Mouse (Mus musculus) regulatory T cell (primary cell): Measurements from ENCODE around the gene Anp32e.
"Not testable (repeated sequence)": the region's sequence is repeated elsewhere in the genome, so short reads cannot be mapped to it uniquely, and the experiment has no call there.

ENCODE experiments used
- in situ Hi-C: fragments of 300-600 bp; cut with MboI, MseI; formaldehyde crosslinking; loops from one replicate; pipeline ENCODE4 v1.15.1; 2025; ENCODE audit warnings: high pct_unique_total_duplicates

Gene Anp32e

DNA sequence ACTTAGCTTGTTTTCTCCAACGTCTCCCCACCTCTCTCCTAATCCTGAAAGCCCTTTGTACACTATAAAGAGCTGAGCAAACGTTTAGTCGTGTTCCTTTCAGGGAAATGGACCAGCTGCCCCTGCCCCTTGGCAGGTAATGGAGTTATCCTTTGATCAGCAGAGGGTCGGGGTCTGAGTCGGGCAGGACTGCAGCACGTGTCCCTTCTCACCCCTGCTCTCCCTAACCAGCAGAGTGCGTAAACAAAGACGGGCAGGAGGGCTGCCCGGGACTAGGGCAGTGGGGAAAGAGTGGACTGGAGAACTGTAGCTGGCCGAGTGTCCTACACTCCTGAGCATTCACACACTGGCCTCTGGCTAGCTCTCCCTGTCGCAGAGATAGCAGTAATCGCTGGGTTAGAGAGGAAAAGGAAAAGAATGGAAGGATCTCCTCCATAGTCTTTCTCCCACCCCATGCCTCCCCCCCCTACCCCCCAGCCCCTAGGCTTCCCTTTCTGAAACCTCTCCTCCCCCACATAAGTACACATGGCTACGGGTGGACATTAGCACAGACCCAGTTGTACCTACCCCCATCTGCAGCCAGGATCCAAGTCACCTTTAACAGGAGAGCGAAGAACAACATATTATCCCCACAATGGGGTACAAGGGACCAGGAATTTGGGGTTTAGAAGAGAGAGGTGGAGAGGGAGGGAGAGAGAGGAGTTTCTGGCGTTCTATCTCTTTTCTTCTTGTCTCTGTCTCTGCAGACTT lies 25.1 kb upstream of the Anp32e start:
- in situ Hi-C loops = loop anchor here (5.0 kb wide), 1 partner anchor 37 kb away; no protein-coding TSS in a partner anchor

DNA sequence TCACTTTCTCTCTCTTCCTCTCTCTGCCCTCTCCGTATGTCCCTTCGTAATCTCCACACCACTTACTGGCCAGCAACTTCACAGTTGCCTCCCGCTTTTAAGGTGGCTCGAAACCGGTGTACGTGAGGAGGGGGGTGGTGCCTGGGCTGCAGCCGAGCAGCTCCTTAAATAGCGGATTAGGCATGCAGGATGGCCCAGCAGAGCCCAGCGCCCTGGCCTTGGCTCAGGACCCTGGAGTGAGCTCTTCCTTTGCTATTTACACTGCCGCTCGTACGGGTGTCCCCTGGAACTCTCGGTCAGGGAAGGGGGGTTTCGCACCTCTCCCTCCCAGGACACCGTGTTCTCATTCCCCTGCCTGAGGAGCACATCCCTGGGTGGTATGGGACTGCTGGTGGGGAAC lies 24.5 kb upstream of the Anp32e start, which contains the start of gene Car14:
Gene Car14 (minus strand): TSS at position 124 of the 400 bp plus-strand sequence.
- in situ Hi-C loops = loop anchor here (5.0 kb wide), 1 partner anchor 37 kb away; no protein-coding TSS in a partner anchor

DNA sequence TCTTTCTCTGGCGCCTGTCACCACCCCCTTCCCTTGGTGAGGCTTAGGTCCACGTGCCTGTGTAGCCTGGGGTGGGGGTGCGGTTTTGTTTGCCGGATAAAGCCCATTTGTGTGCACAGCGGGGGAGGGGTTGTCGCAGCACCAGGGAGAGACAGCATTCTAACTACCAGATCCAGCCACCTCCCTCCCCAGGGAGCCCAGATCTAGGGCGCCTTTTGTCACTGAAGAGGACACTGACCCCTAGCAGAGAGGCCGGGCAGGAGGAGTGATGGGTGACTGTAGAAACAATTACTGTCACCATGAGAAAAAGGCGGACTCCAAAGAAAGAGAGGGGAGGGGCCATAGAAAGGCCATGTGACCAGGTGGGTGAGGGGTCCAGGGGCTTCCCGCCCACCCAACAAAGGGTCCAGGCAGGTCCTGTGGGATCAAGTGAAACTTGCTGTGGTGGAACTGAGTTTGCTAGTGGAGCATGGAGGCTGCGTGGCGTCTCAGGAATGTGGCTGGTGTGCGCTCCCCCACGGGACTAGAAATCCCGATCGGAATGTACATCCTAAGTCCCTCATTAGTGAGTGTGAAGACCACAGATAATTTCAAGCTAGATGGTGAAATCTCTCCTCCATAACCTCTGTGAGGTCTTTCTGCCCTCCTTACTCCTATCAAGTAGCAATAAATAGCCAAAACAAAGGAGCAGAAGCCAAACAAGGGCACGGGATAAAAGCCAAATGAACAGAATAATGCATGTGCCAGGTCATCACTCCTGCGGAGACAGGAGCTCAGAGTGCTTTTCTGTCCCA lies 23.7 kb upstream of the Anp32e start:
- in situ Hi-C loops = no loop called here

DNA sequence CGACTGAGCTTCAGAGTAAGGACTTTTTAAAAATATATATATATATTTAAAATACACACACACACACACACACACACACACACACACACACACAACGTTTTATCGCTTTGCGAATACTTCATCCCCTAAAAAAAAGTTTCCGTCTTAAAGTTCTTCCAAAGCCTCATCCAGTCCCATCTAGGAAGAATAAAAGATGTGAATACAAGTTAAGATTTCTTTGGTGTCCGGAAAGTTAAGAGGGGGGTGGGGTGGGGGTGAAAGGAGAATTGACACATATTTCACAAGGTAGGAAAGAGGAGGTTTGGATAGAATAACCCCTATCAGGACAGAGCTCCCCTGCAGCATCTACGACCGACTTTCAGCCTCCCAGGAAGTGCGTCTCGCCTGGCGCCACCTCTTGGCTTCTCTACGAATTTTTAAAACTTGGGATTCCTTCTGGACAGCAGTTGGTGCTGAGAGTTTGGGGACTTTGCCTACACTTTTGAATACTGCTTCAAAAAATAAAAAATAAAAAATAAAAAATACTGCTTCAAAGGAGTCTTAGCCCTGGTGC lies 23.0 kb upstream of the Anp32e start:
- in situ Hi-C loops = no loop called here

DNA sequence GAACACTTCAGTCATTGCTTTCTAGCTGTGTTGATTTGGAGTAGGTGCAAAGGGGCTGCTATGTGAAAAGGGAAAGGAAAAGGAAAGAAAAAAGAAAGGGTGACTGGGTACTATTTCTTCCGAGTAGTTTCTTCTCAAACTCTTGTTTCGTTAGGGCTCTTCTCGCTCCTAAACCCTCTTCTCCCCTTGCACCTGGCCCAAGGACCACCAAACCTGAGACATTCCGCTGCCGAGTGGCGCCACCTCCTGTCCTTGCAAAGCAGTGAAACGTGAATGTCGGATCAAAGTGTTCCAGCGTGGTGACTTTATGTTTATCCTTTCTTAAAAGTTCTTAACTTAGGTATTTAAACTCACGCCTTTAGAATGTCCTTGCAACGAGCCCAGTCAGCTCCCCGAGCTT lies 22.2 kb upstream of the Anp32e start:
- in situ Hi-C loops = no loop called here

DNA sequence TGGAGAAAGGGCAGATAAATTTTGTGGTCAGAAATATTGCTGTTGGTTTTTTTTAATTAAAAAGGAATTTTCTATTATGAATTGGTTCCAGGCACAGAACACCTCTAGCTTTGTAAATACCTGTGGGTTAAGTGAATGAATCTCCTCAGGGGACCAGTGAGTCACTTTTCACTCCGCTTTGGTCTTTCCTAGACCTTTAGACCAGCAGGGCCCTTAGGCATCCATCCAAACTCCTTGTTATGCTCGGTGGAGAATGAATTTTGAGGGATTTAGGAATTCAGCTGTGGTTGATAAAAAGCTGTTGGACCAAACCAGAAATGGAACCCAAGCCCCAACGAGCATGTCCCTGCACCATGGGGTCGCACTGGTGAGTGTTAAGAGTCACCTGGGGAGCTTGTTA lies 21.4 kb upstream of the Anp32e start:
- in situ Hi-C loops = no loop called here

DNA sequence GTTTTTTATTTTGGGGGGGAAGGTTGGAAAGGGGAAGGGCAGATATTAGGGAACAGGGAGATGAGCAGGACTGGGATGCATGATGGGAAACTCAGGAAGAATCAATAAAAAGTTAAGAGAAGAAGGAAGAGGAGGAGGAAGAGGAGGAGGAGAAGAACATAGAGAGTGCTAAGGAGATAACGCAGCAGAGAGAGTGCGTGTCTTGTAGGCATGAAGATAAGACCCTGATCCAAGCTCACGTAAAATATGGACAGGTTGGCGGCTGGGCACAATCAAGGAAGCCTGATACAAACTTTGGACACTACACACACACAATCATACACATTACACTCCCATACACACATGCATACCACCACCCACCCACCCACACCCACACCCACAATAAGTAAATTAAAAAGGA lies 14.3 kb upstream of the Anp32e start:
- in situ Hi-C loops = no loop called here

DNA sequence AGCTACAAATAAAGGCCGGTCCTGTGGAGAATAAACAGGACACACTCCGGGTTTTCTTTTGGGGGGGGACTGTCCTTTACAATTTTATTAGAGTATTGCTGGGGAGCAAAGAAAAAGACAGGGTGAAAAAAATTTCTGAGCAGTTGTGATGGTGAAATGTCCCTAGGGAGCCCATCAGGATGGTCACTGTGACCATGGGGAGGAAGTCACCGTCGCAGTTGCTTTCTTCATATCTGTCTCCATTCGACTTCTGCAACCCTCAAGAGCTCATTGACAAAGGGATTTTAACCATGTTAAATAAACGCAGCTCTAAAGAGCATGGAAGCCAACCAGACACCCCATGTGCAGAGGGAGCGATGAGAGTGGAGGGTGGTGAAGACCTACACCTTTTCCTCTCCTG lies 12.3 kb upstream of the Anp32e start:
- in situ Hi-C loops = no loop called here

DNA sequence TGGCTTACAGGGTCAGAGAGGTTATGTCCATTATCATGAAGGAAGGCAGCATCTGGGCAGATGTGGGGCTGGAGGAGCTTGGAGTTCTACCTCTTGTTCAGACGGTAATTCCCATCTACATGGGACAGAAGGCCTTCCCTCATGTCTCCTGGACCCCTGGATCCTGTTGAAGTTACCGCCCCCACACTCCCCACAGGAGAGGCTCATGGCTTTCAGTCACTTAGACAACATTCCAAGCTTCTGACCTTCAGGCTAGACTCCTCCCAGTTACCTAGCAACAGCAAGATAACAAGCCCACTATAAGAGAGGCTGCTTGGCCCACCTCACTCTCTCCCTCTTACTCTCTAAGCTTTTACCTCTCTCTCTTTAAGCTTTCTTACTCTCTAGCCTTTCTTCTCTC lies 8.5 kb upstream of the Anp32e start:
- in situ Hi-C loops = not testable (repeated sequence)

DNA sequence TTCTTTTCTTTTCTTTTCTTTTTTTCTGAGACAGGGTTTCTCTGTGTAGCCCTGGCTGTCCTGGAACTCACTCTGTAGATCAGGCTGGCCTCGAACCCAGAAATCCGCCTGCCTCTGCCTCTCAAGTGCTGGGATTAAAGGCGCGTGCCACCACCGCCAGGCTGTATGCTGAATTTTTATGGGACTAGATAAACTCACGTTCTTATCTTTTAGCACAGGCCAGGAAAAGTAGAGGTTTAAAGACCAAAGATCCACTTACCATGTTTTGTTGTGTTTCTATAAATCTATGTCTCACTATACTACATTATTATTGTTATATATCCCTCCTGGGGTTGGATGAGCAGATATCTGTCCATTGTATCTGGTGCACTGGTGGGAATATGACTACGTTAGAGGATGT lies 5.6 kb upstream of the Anp32e start:
- in situ Hi-C loops = not testable (repeated sequence)

DNA sequence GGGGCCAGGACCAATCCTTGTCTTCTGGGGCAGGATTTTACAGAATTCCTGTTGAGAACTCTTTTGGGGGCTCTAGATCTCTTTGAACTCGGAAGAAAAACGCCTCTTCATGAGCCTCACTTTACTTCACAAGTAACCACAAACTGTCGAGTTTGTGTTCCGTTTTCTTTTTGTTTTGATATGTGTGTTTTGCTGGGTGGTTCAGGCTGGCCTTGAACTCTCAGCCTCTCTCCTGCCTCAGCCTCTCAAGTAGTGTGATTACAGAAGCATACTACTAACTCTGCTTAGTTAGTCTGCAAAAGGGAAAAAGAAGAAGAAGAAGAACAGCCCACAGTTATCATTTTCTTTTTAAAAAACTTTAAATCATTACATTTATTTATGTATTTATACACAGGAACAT lies 4.9 kb upstream of the Anp32e start:
- in situ Hi-C loops = no loop called here

DNA sequence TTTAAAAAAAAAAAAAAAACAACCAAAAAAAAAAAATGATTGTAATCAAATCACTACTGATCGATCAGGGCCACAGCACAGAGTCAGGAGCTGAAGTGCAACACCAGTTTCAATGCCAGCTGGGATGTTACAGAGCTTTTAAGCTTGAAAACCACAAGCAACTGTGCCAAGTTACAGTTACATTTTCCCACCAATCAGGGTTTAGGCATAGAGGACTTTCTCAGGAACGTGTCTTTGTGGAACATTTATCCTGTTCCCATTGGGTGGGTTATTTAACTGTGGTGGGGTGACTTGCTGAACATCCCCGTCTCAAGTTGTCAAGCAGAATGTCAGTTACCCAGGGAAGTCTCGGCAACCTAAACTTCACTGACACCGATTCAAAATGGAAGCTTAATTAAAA lies 4.0 kb upstream of the Anp32e start:
- in situ Hi-C loops = no loop called here

DNA sequence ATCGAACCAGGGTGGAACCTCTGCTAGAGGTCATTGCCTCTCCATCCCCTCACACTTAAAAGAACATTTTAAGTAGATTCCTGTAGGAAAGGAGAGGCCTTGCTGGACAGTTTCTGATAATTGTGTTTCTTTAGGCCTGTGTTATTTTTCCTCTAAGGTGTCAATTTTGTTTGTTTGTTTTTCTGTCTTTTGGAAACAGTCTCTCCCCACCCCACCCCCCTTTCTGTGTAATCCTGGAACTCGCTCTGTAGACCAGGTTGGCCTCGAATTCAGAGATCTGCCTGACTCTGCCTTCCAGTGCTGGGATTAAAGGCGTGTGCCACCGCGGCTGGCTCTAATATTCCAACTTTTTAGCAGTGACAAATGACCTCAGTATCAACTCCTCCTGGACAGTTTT lies 787 bp upstream of the Anp32e start:
- in situ Hi-C loops = no loop called here

DNA sequence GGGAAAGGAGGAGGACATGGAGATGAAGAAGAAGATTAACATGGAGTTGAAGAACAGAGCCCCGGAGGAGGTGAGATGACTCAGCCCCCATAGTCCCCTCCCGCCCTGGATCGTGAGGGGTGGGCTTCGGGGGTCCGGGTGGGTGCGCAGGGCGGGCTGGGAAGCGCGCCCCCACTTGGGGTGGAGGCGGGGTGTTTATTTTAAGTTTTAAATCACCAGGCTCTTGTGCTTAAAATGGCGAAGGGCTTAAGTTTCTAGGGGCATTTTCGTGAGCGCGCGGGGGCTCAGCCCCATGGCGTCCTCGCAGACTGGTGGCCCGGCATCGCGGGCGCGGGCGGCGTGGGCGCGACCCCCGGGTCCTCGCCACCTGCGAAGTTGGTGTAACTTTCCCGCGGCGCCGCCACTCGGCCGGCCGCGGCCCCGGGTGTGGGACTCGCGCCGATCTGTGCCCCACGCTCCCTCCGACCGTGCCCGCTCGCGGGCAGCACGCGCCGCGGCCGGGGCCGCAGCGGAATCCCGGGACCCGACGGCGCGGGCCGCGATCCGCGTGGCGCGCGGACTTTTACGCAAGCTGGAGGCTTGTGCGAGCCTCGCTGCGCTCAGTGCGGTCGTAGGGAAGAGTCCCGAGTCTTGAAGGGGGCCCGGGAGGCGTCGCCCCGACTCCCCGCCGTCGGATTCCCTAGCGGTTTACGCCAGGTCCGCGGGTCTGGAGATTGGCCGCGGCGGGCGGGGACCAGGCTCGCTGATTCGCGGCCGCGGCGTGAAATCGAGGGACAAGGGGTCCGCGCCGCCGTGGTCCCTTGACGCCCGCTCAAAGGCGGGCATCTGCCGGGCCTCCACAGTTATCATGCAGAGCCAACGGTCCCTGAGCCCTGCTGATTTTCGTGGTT lies 780 bp downstream of the Anp32e start:
- in situ Hi-C loops = no loop called here

DNA sequence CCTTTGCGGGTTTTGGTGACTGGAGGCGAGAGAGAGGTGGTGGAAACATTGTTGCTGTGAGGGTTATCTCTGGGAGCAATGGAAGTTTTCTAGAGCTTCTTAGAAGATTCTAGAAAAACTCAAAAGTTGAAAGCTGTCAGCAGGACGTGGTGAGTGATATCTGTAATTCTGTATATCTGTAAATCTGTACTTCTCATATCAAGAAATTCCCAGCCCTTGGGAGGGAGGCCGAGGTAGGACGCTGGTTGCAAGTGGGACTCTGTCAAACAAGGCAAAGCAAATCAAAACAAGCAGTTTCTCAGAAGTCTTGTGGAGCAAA lies 1.4 kb downstream of the Anp32e start:
- in situ Hi-C loops = no loop called here

DNA sequence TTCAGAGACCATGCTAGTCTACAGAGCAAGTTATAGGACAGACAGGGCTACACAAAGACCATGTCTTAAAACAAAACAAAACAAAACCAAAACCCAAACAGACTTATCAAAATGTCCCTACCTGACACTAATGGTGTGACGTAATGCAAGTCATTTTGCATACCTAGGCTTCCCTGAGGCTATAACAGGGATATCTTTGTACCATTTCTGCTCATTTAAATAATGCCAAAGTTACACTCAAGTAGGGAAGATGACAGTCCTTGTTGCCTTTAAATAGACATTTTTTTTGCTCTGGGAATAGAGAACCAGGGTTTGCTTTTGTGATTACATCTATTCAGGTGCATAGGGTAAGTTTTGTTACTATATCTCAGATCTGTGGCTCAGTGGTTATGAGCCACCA lies 2.4 kb downstream of the Anp32e start:
- in situ Hi-C loops = no loop called here

DNA sequence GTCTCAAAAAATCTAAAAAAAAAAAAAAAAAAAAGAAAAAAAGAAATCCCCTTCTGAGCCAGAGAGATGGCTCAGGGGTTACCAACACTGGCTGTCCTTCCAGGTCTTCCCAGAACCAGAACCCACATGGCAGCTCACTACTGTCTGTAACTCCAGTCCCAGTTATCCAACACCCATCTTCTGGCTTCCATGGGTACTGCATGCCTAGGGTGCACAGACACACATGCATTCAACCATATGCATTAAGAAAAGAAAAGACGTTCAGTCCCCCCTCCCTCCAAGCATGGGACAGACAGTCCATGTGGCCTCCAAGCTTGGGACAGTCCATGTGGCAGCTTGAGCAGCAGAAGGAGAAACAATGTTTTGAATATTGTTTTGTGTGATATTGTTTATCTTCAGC lies 3.1 kb downstream of the Anp32e start:
- in situ Hi-C loops = no loop called here

DNA sequence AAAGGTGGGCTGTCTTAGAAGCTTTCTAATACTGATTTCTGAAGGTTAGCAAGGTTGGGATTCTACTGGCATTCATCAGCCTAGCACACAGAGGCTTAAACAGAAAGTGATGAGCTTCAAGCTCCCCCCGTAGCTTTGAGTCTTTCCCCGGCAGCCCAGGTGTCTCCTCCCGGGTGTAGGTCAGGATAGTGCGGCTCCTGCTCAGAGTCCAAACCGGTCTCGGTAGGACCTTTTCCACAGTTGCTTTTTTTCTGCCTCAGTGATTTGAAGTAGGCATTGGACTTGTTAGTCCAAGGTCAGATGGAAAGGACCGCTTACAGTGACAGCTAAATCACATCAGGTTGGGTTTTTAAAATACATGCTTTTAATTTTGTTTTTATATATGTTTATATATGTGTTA lies 3.5 kb downstream of the Anp32e start:
- in situ Hi-C loops = no loop called here

DNA sequence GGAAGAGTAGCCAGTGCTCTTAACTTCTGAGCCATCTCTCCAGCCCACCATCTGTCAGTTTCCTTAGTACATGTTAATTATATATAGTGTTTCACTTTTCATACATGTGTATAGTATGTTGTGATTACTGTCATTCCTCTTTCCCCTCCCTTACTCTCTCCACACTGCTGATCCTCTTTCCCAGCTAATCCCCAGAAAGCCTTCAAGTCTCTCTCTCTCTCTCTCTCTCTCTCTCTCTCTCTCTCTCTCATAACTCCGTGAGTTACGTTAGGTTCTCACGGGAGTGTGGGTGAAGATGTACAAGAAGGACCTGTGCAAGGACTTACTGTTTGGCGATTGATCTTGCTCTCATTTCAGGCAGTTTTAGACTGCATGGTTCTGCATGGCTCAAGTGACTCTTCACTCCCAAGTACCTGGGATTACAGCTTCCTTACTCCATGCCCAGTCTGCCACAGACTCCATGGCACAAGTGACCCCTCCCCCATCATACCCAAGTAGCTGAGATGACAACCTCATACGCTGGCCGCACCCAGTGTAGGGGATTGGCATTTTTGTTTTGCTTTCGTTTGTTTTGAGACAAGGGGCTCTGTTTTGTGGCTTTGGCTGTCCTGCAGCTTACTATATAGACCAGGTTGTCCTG lies 4.2 kb downstream of the Anp32e start:
- in situ Hi-C loops = no loop called here

DNA sequence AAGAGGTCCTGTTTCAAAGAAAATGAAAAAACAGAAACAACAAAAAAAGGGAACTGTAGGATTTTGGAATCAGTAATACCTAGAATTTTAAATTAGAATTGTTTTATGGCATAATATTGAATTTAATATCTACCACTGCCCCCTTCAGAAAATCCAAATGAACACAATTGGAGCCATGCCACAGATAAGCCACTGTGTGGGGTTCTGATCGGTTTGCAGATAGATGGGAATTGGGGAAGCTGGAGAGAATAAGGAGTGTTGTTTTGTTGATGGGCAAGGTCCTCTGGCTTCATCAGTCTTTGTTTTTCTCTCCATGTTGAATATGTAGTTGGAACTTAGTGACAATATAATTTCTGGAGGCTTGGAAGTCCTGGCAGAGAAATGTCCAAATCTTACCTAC lies 5.4 kb downstream of the Anp32e start:
- in situ Hi-C loops = no loop called here

DNA sequence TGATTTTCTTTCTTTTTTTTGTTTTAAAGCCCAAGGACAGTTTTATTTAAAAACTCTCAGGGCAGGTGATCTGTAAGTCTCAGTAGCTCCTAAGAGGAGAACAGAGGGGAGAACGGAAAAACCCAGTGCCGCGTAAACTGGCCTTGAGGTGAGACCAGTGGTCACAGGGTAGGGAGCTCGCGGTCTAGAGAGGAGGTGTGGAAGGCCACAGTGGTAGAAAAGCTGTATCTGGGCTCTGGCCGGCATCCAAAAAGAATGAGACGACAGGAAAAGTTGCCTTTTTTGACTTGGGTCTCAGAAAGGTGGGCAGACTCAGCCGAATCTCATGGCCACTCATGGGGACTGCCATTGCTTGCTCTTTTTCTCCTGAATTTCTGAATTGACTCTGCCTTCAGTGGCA lies 9.2 kb downstream of the Anp32e start:
- in situ Hi-C loops = no loop called here
